Mouse (Mus musculus) erythroblast, embryonic 14.5 days (primary cell): ENCODE data around the gene Gm13420.

Experiments used
- GATA1 ChIP-seq: IDR thresholded peaks from 2 replicates; pipeline ENCODE4 v1.6.1; 2012; ENCODE audit warnings: low read length, inconsistent platforms, mixed read lengths
- TAL1 ChIP-seq: IDR thresholded peaks from 3 replicates; pipeline ENCODE4 v1.6.1; 2012; ENCODE audit warnings: low read length, inconsistent platforms, mixed read lengths

- TF ChIP-seq GATA1 = no peak
- TF ChIP-seq TAL1 = no peak
These were observed 22.0 kb downstream of the Gm13420 start for GRCm38 (mm10) chr2:29729500-29729899.
